Mouse (Mus musculus): ENCODE measurements around the gene Pgap1.

DNA sequence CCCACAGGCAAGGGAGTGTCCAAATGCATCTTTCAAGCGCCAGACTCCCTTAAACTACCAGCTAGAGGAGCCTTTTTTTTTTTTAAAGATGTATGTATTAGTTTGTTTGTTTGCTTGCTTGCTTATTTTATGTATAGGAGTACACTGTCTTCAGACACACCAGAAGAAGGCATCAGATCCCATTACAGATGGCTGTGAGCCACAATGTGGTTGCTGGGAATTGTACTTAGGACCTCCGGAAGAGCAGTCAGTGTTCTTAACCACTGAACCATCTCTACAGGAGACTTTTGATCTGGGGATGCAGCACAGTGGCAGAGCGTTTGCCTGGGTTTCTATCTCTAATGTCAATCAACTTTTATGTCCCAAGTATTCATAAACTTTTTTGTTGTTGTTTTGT lies 118.4 kb downstream of the Pgap1 start:
- no peak for TF ChIP-seq GATA1 (IDR thresholded peaks at IDR 0.05; ENCODE audit: low read length)
- TF ChIP-seq TAL1 (IDR thresholded peaks at IDR 0.05; ENCODE audit: low read length): no peak
